Mouse (Mus musculus) hindbrain, embryonic 13.5 days (tissue): Measurements from ENCODE around the gene Dffb. TPM values are rescaled to one million over a fixed set of nuclear protein-coding genes. Genes with fewer than 3 reads are reported as not detected.
"Not testable (repeated sequence)": the region's sequence is repeated elsewhere in the genome, so short reads cannot be mapped to it uniquely, and the experiment has no call there.

ENCODE experiments used
- ATAC-seq: fragments of 200-750 bp; cut with Nextera tagmentation; 2 replicates; pipeline ENCODE4 v1.8.0; 2017; ENCODE audit warnings: moderate TSS enrichment; ENCODE audit not compliant: low FRiP score
- H3K27ac ChIP-seq: fragments of 300-500 bp; sonication (generic); 2 replicates; pipeline ENCODE4 v1.5.1; 2015; ENCODE audit warnings: inconsistent platforms, mild to moderate bottlenecking, moderate library complexity
- H3K27me3 ChIP-seq: fragments of 300-500 bp; sonication (generic); 2 replicates; pipeline ENCODE4 v1.6.1; 2015; ENCODE audit warnings: mild to moderate bottlenecking, inconsistent platforms
- H3K36me3 ChIP-seq: fragments of 300-500 bp; sonication (generic); 2 replicates; pipeline ENCODE4 v1.6.1; 2015; ENCODE audit warnings: mild to moderate bottlenecking, inconsistent platforms
- H3K4me1 ChIP-seq: fragments of 300-500 bp; sonication (generic); replicated peaks from 2 replicates; pipeline ENCODE4 v1.6.1; 2015; ENCODE audit warnings: inconsistent platforms
- H3K4me2 ChIP-seq: fragments of 300-500 bp; sonication (generic); 2 replicates; pipeline ENCODE4 v1.6.1; 2015; ENCODE audit warnings: inconsistent platforms, mild to moderate bottlenecking, moderate library complexity
- H3K4me3 ChIP-seq: fragments of 300-500 bp; sonication (generic); 2 replicates; pipeline ENCODE4 v1.5.1; 2015; ENCODE audit warnings: mild to moderate bottlenecking, inconsistent platforms
- H3K9ac ChIP-seq: fragments of 300-500 bp; sonication (generic); 2 replicates; pipeline ENCODE4 v1.6.1; 2015; ENCODE audit warnings: mild to moderate bottlenecking, inconsistent platforms
- H3K9me3 ChIP-seq: fragments of 300-500 bp; sonication (generic); 2 replicates; pipeline ENCODE4 v1.6.1; 2016; ENCODE audit warnings: inconsistent platforms
- WGBS: fragments of 180-500 bp; shearing (Covaris S2); methylation state at CpG from one replicate; pipeline ENCODE4 v1.1.7; 2015; 5-methylcytosine and 5-hydroxymethylcytosine counted together
- polyA plus RNA-seq: library from polyadenylated mRNA; unstranded; fragments of >200 nt; fragmentation: Nextera tagmentation; extraction: Ambion mirVana; gene quantifications from 2 replicates; pipeline ENCODE4 v1.2.1, GENCODE M21; 2015

Gene Dffb
- polyA plus RNA-seq, 1 experiment from 2014 or later, result 10.1 TPM

DNA sequence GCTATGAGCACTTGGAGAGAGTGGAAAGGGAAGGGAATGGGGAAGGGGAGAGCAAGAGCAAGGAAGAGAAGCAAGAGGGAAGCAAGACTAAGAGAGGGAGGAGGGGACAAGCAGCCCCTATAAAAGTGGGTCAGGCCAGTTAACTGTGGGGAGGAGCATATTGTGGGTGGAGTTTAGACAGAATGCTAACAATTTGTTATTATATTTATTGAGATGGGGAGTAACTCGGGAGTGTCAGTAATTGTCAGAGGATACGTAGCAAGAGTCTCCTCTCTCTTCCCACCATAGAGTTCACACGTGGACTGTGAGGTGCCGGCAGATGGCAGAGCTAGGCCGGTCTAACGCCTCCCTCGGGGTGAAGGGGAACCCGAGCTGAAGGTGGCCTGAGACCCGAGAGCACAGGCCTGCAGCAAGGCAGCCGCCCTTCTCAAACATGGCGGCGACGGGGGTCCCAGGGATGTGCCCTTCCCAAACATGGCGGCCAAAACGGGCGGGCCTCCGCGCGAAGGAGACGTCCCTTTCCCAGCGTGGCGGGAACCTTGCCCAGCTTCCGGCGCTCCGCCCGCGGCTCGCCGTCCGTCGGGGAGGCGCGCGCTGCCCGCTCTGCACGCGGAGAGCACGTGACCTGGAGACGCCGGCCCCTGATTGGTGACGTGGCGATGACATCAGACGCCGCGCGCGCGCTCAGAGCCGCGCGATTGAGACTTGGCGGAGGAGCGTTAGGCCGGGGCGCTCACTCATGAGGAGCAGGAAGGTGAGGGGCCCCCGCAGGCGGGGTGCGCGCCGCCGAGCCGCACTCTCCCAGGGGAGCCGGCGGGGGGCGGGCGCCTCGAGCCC, 18.1 kb downstream of the Dffb start, which contains the start of gene A430005L14Rik:
Gene A430005L14Rik, plus strand, starts transcription at position 669 of the 837 bp plus-strand sequence.
- H3K4me2 ChIP-seq, result peak within 1 kb of the TSS; percentile 90
- no peaks in the 10 kb centered on the region for H3K9me3 ChIP-seq
- ATAC-seq, result peak; percentile 95
- peak within 1 kb of the TSS; percentile 94 for H3K27ac ChIP-seq
- peak within 1 kb of the TSS; percentile 94 for H3K9ac ChIP-seq
- H3K4me3 ChIP-seq, result peak within 1 kb of the TSS; percentile 80
- H3K4me1 ChIP-seq, result peaks cover 31% of the 10 kb centered on the region
- peaks cover 7% of the 10 kb centered on the region; the same call in 1 of the 2 replicates for H3K27me3 ChIP-seq
- 2% methylated on average over 67 of the region's 67 CpGs for WGBS
- peaks cover 24% of the 10 kb centered on the region for H3K36me3 ChIP-seq

DNA sequence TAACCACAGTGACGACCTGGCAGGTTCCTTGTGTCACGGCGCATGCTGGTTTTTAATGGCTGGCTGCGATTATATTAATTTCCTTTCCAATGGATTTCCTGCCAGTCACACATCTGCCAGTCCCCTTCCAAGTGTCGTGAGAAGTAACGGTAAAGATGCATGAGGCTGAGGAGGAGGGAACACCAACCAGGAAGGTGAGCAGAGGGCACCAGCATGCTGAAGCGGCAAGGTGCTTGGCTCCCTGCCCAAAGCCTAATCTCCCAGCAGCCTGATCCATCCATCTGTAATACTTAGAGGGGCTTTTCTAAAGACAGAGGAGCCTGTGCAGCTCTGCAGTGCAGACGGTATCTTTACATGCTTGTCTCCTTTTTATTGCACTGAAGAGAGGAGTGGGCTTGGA, 19.3 kb downstream of the Dffb start:
- no peak overlapping the region for H3K4me3 ChIP-seq
- WGBS, result 80% methylated on average over 8 of the region's 8 CpGs
- peaks cover 40% of the 10 kb centered on the region for H3K4me1 ChIP-seq
- peak overlapping the region; percentile 94 for H3K27ac ChIP-seq
- H3K4me2 ChIP-seq, result no peak overlapping the region
- H3K36me3 ChIP-seq, result peaks cover 12% of the 10 kb centered on the region
- no peaks in the 10 kb centered on the region for H3K9me3 ChIP-seq
- H3K27me3 ChIP-seq, result peaks cover 7% of the 10 kb centered on the region; the same call in 1 of the 2 replicates
- ATAC-seq, result no peak
- H3K9ac ChIP-seq, result no peak overlapping the region

DNA sequence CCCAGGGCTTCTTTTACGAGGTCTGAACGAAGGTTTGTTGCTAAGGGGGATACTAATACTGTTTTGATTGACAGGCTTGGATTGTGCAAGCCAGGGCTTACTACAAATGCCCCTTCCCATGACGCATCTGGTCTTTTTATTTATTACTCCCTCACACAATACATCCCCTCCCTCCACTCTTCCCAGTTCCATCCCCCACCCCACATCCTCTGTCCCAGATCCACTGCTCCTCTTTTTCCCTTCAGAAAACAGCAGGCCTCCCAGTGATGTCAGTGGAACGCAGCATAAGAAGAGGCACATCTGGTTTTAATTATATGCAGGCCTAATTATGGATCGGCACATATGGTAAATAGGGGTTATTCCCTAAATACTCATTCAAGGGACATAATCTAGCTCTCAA, 23.2 kb downstream of the Dffb start:
- no peak overlapping the region for H3K9ac ChIP-seq
- H3K4me2 ChIP-seq, result no peak overlapping the region
- H3K36me3 ChIP-seq, result no peaks in the 10 kb centered on the region
- H3K4me3 ChIP-seq, result no peak overlapping the region
- H3K9me3 ChIP-seq, result no peaks in the 10 kb centered on the region
- H3K4me1 ChIP-seq, result peaks cover 24% of the 10 kb centered on the region
- peak; percentile 30; the same call in 1 of the 2 replicates for ATAC-seq
- H3K27ac ChIP-seq, result peak overlapping the region; percentile 65
- WGBS, result 17% methylated on average over 5 of the region's 5 CpGs
- peaks cover 24% of the 10 kb centered on the region; the same call in 1 of the 2 replicates for H3K27me3 ChIP-seq

DNA sequence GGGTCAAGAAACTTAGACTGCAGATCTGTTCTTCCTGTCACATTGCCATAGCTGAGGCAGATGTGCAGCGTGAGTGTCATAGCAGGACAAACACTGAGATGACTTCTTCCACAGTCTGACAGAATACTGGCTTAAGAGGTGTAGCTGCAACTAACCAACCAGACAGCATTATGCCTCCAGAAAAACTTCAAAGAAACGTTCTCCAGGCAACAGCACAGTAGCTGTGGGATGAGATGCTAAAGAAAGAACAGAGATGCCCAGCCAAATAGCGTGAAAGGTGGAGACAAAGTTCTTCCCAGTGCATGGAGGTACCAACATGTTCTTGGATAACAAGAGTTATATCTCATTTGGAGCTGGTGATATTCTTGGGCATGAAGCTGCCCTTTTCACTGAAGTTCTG, 23.8 kb downstream of the Dffb start:
- Histone ChIP-seq H3K9ac (no peak overlapping the region), H3K36me3 (no peaks in the 10 kb centered on the region), H3K4me3 (no peak overlapping the region), H3K4me2 (no peak overlapping the region), H3K4me1 (peaks cover 18% of the 10 kb centered on the region), H3K9me3 (no peaks in the 10 kb centered on the region), H3K27me3 (peaks cover 28% of the 10 kb centered on the region; the same call in 1 of the 2 replicates), H3K27ac (no peak overlapping the region)
- ATAC-seq, result no peak
- 62% methylated on average over 3 of the region's 3 CpGs for WGBS

DNA sequence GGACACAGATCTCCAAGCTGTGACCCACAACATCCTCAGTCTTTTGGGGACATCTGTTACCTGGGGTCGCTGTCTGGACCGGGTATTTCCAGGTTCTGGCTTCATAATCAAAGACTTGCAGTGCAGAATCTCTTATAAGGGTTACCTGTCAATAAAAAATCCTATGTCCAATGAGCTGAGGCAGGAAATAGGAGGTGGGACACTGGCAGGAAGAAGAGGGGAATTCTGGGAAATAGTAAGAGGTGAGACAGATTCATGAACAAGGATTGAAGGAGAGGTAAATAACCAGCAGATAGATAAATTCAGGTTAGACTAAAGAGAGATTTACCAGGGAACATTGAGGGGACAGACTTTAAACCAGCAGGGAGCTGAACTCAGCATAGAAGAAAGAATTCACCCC, 24.6 kb downstream of the Dffb start:
- H3K4me1 ChIP-seq, result peaks cover 13% of the 10 kb centered on the region
- peaks cover 34% of the 10 kb centered on the region; the same call in 1 of the 2 replicates for H3K27me3 ChIP-seq
- H3K9ac ChIP-seq, result no peak overlapping the region
- no peak overlapping the region for H3K27ac ChIP-seq
- H3K4me2 ChIP-seq, result no peak overlapping the region
- H3K9me3 ChIP-seq, result no peaks in the 10 kb centered on the region
- no peak overlapping the region for H3K4me3 ChIP-seq
- H3K36me3 ChIP-seq, result no peaks in the 10 kb centered on the region
- ATAC-seq, result no peak
- 67% methylated on average over 2 of the region's 2 CpGs for WGBS

DNA sequence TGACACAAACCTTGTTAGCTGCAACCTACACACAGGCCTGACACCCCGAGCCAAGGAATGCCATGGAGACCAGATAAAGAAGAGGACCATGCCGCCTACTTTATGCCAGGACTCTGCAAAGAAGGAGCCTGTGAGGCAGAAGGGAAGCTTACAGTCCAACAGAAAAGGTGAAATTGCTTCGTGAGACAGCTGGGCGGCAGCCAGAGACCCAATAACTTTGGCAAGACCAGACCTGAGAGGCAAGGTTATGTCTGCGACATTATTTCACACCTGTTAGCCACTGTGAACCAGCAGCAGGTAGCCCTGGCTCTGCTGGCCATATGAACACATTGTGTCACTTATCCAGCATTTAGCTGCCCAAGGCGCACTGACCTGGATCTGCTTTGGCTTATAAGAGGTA, 29.2 kb downstream of the Dffb start:
- no peak overlapping the region for H3K27ac ChIP-seq
- 85% methylated on average over 6 of the region's 6 CpGs for WGBS
- no peak overlapping the region for H3K4me2 ChIP-seq
- ATAC-seq, result no peak
- H3K9ac ChIP-seq, result no peak overlapping the region
- H3K27me3 ChIP-seq, result peaks cover 27% of the 10 kb centered on the region; the same call in 1 of the 2 replicates
- H3K9me3 ChIP-seq, result no peaks in the 10 kb centered on the region
- no peak overlapping the region for H3K4me3 ChIP-seq
- no peaks in the 10 kb centered on the region for H3K36me3 ChIP-seq
- peaks cover 19% of the 10 kb centered on the region for H3K4me1 ChIP-seq

DNA sequence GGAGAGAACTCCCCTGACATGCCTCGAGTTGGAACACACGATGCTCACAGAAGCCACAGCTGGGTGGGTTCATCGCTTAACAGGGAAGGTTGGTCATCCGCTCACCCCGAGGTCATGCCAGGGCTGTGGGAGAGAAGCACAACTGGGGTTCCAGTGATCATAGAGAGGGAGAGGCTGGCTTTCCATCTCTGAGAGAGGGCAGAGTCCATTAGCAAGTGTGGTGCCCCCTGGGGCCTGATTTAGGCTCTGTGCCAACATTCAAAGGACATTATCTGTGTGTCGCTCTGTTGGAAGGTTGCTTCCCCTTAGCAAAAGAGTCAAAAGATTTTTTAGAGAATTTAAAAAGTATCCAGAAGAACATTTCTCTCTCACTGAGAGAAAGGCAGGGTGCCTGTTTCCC, 30.7 kb downstream of the Dffb start:
- Histone ChIP-seq H3K36me3 (no peaks in the 10 kb centered on the region), H3K9me3 (no peaks in the 10 kb centered on the region), H3K4me1 (peaks cover 19% of the 10 kb centered on the region), H3K4me3 (no peak overlapping the region), H3K27me3 (peaks cover 32% of the 10 kb centered on the region; the same call in 1 of the 2 replicates), H3K4me2 (no peak overlapping the region), H3K27ac (no peak overlapping the region), H3K9ac (peak overlapping the region; percentile 29; the same call in 1 of the 2 replicates)
- no peak for ATAC-seq
- WGBS, result 43% methylated on average over 6 of the region's 6 CpGs

DNA sequence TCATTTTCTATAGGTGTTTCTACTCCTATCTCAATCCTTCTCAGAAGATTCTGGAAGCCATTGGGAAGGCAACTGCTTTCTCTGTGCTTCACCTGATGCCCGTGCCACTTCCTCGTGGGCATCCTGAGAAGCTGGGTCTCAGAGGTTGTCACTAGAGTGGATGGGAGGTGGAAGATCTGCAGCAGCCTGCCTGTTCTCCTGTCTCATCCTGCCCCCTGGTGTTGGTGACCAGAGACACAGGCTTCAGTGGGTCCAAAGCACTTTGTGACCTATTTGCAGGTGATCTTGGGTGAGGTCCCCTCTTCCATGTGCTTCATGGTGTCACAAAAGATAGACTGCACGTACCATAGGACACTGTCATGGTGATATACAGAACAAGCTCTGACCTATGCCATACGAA, 31.7 kb downstream of the Dffb start:
- no peak for ATAC-seq
- no peaks in the 10 kb centered on the region for H3K9me3 ChIP-seq
- no peaks in the 10 kb centered on the region for H3K36me3 ChIP-seq
- 62% methylated on average over 4 of the region's 4 CpGs for WGBS
- no peak overlapping the region for H3K4me3 ChIP-seq
- peaks cover 19% of the 10 kb centered on the region for H3K4me1 ChIP-seq
- no peak overlapping the region for H3K4me2 ChIP-seq
- peaks cover 28% of the 10 kb centered on the region; the same call in 1 of the 2 replicates for H3K27me3 ChIP-seq
- H3K9ac ChIP-seq, result no peak overlapping the region
- no peak overlapping the region for H3K27ac ChIP-seq

DNA sequence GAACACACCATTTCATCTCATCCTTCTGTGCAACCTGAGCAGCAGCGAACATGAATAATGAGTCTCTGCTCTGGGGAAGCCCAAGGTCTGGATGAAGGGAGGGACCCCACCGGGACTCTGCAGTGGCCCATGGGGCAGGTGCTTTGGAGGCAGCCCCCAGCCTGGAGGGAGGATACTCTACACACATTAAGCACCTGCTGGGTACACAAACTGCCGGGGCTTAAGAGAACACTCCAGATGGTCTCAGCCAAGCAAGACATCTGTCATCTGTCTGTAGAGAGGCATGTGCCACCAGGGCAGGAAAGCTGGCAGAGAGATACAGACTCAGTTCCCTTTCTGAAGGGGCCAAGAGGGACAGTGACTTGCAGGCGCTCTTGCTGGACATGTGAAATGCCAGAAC, 45.0 kb downstream of the Dffb start:
- peaks cover 12% of the 10 kb centered on the region for H3K4me1 ChIP-seq
- no peak overlapping the region for H3K9ac ChIP-seq
- ATAC-seq, result peak; percentile 28; the same call in 1 of the 2 replicates
- no peaks in the 10 kb centered on the region for H3K9me3 ChIP-seq
- H3K4me2 ChIP-seq, result no peak overlapping the region
- WGBS, result 56% methylated on average over 4 of the region's 4 CpGs
- no peaks in the 10 kb centered on the region; the same call in 1 of the 2 replicates for H3K27me3 ChIP-seq
- no peak overlapping the region for H3K27ac ChIP-seq
- no peak overlapping the region for H3K4me3 ChIP-seq
- no peaks in the 10 kb centered on the region for H3K36me3 ChIP-seq

DNA sequence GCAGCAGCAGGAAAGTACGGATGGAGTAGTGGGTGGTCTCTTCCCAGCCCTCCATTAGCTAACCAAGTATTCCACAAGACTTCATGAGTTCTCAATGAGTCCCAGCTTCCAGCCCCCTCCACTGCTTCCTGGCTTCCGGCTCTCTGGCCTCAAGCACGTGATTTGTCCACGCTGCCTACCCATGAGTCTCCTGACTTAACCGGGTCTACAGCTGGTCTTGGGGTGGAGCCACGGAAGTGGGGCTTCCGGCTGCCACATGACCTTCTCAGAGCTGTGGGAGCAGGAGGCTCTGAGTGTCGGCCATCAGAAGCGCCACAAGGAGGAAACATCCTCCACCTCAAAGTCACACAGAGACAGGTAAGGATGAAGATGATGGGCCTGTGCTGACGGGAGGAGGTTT, 45.5 kb downstream of the Dffb start:
- WGBS, result 63% methylated on average over 10 of the region's 10 CpGs
- no peaks in the 10 kb centered on the region for H3K36me3 ChIP-seq
- H3K4me2 ChIP-seq, result no peak overlapping the region
- peaks cover 12% of the 10 kb centered on the region for H3K4me1 ChIP-seq
- no peaks in the 10 kb centered on the region; the same call in 1 of the 2 replicates for H3K27me3 ChIP-seq
- no peak for ATAC-seq
- no peak overlapping the region for H3K4me3 ChIP-seq
- no peak overlapping the region for H3K9ac ChIP-seq
- H3K27ac ChIP-seq, result peak overlapping the region; percentile 15; the same call in 1 of the 2 replicates
- no peaks in the 10 kb centered on the region for H3K9me3 ChIP-seq

DNA sequence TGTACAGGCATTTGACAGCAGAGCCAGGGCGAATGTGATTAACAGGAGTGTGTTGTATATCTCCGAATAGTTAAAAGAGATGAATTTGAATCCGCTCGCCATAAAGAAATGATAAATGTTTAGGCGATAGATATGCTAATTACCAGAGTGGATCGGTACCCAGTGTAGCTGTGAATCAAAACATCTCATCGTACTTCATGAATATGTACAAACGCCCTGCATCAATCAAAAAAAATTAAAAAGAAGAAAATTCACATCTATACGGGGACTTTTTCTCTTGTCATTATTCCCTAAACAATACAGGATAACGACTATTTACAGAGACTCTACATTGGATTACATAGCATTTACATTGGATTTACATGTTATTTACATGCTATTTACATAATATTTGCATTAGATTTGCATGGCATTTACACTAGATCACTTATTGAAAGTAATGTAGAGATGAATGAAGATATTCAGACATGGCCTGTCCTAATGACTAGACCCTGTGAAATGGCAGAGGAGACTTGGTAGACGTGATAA, 46.1 kb downstream of the Dffb start:
- no peak for ATAC-seq
- H3K36me3 ChIP-seq, result no peaks in the 10 kb centered on the region
- peaks cover 2% of the 10 kb centered on the region; the same call in 1 of the 2 replicates for H3K27me3 ChIP-seq
- no peak overlapping the region for H3K4me2 ChIP-seq
- H3K27ac ChIP-seq, result no peak overlapping the region
- H3K9ac ChIP-seq, result no peak overlapping the region
- no peak overlapping the region for H3K4me3 ChIP-seq
- H3K4me1 ChIP-seq, result peaks cover 12% of the 10 kb centered on the region
- no peaks in the 10 kb centered on the region for H3K9me3 ChIP-seq
- 43% methylated on average over 11 of the region's 11 CpGs for WGBS

DNA sequence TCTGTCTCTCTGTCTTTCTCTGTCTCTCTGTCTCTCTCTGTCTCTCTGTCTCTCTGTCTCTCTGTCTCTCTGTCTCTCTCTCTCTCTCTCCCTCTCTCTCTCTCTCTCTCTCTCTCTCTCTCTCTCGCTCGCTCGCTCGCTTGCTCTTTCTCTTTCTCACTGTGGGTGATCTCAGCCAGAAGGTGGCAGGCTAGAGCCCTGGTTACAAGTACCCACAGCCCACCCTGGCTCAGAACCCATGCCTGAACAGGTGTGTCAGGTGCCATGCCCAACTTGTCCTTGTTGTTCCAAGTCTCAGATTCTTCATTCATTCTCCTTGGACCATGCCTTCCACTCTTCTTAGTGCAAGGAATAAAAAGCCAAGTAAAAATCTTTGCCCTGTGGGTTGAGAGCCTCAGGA, 52.8 kb downstream of the Dffb start:
- not testable (repeated sequence) for ATAC-seq, H3K9ac ChIP-seq, H3K36me3 ChIP-seq, H3K4me3 ChIP-seq, H3K9me3 ChIP-seq, H3K27ac ChIP-seq, H3K4me2 ChIP-seq
- Histone ChIP-seq H3K4me1 (peaks cover 12% of the 10 kb centered on the region), H3K27me3 (peaks cover 10% of the 10 kb centered on the region; the same call in 1 of the 2 replicates)
- WGBS, result 45% methylated on average over 4 of the region's 4 CpGs
